Mouse (Mus musculus): Measurements from ENCODE around the gene Hs2st1.

DNA sequence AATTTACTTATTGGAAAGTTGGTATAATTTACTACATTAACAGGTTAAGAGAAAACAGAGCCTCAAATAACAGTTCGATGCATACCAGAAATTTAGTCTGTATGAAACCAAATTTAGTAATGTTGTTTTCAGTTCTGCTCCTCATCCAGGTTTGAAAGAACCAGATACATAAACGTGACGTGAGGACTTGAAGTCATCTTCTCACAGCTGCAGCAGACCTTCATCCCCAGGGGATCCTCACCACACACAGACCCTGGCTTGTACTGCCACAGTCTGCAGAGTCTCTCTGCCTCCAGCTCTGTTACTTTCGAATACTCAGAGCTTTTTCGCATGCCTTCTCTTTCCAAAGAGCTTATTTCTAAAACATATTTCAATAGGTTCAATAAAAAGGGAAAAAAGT, 89.4 kb downstream of the Hs2st1 start:
- TF ChIP-seq EP300 (IDR thresholded peaks at IDR 0.05; ENCODE audit: low read depth in 1 of 2, low read length in 2 of 2) (no peak), USF1 (IDR thresholded peaks at IDR 0.05; ENCODE audit: low read depth, low read length) (no peak), POLR2A (IDR thresholded peaks at IDR 0.05; ENCODE audit: control insufficient read depth in 1 of 2, insufficient read depth in 1 of 2, low read depth in 1 of 2, low read length in 2 of 2, poor library complexity in 1 of 2) (no peak), CTCF (IDR thresholded peaks at IDR 0.05 in 2 of 3, conservative IDR thresholded peaks at IDR 0.05 in 1 of 3; ENCODE audit: control insufficient read depth in 1 of 3, insufficient read depth in 1 of 3, low read depth in 2 of 3, low read length in 3 of 3, poor library complexity in 1 of 3, severe bottlenecking in 1 of 3) (no peak), MXI1 (IDR thresholded peaks at IDR 0.05; ENCODE audit: low read depth, low read length) (no peak), ZMIZ1 (IDR thresholded peaks at IDR 0.05; ENCODE audit: low read depth, low read length) (no peak)

Measured in MEL (cell line).